Mouse (Mus musculus) ovary, adult 2 months (tissue): ENCODE data around the gene Ramp2. TPM values are rescaled to one million over a fixed set of nuclear protein-coding genes. Genes with fewer than 3 reads are reported as not detected.

Experiments
- polyA plus RNA-seq: library from polyadenylated mRNA; depleted of rRNA; stranded (reverse); fragments of >200 nt; gene quantifications from 2 replicates; pipeline ENCODE4 v1.2.3, GENCODE M21; 2012; rRNA removed

The Ramp2 gene
- 128 and 138 TPM in 2 replicates for polyA plus RNA-seq

GRCm38 (mm10) chr11:101245855-101246701, at the start of gene Ramp2:
Gene Ramp2, plus strand, starts transcription at chr11:101246028.

GRCm38 (mm10) chr11:101226065-101226701, 19.6 kb upstream of the Ramp2 start, which contains the start of gene Ezh1:
Gene Ezh1, minus strand, starts transcription at chr11:101226463.

GRCm38 (mm10) chr11:101253613-101254389, 8.0 kb downstream of the Ramp2 start, which contains the start of gene Vps25:
Gene Vps25, plus strand, starts transcription at chr11:101253707.

GRCm38 (mm10) chr11:101259948-101260825, 14.4 kb downstream of the Ramp2 start, which contains the start of gene Wnk4:
Gene Wnk4, plus strand, starts transcription at chr11:101260567.

GRCm38 (mm10) chr11:101278223-101279192, 32.7 kb downstream of the Ramp2 start, which contains the start of the genes Cntd1 and Coa3:
Gene Cntd1, plus strand, starts transcription at chr11:101279012.
Gene Coa3, minus strand, starts transcription at chr11:101279114.

GRCm38 (mm10) chr11:101302004-101302798, 56.4 kb downstream of the Ramp2 start, which contains the start of gene Becn1:
Gene Becn1, minus strand, starts transcription at chr11:101302286.

Other genes with a start within 250 kb of the Ramp2 start
- gene Atp6v0a1, start 236.6 kb upstream of the Ramp2 start, polyA plus RNA-seq: 61.8 and 84.5 TPM in 2 replicates
- 124 and 125 TPM in 2 replicates for gene Naglu, start 176.0 kb upstream of the Ramp2 start, polyA plus RNA-seq
- 267 and 378 TPM in 2 replicates for gene Hsd17b1, start 167.6 kb upstream of the Ramp2 start, polyA plus RNA-seq
- gene Coasy, start 163.5 kb upstream of the Ramp2 start, polyA plus RNA-seq: 122 and 140 TPM in 2 replicates
- gene Mlx, start 158.8 kb upstream of the Ramp2 start, polyA plus RNA-seq: 23.9 and 36.2 TPM in 2 replicates
- 1.7 and 2.1 TPM in 2 replicates for gene Psmc3ip, start 150.6 kb upstream of the Ramp2 start, polyA plus RNA-seq
- 59.4 and 75.1 TPM in 2 replicates for gene Retreg3, start 126.1 kb upstream of the Ramp2 start, polyA plus RNA-seq
- 11.5 and 16.8 TPM in 2 replicates for gene Tubg1, start 126.1 kb upstream of the Ramp2 start, polyA plus RNA-seq
- gene Tubg2, start 90.1 kb upstream of the Ramp2 start, polyA plus RNA-seq: 8.2 and 11.3 TPM in 2 replicates
- 12.6 and 13.4 TPM in 2 replicates for gene Cntnap1, start 75.5 kb upstream of the Ramp2 start, polyA plus RNA-seq
- gene Plekhh3, start 74.7 kb upstream of the Ramp2 start, polyA plus RNA-seq: 89.1 and 109 TPM in 2 replicates
- gene Ccr10, start 70.6 kb upstream of the Ramp2 start, polyA plus RNA-seq: 0.78 and 0.87 TPM in 2 replicates
- 33.7 and 37.5 TPM in 2 replicates for gene Ezh1, start 19.6 kb upstream of the Ramp2 start, polyA plus RNA-seq
- gene Vps25, start 7.7 kb downstream of the Ramp2 start, polyA plus RNA-seq: 49.4 and 63.9 TPM in 2 replicates
- gene Wnk4, start 14.5 kb downstream of the Ramp2 start, polyA plus RNA-seq: 11.7 and 13.1 TPM in 2 replicates
- gene Cntd1, start 33.0 kb downstream of the Ramp2 start, polyA plus RNA-seq: 0.13 and 0.33 TPM in 2 replicates
- 236 and 502 TPM in 2 replicates for gene Coa3, start 33.1 kb downstream of the Ramp2 start, polyA plus RNA-seq
- 129 and 200 TPM in 2 replicates for gene Becn1, start 56.3 kb downstream of the Ramp2 start, polyA plus RNA-seq
- gene Psme3, start 70.2 kb downstream of the Ramp2 start, polyA plus RNA-seq: 45.8 and 60.3 TPM in 2 replicates
- 9.2 and 10.4 TPM in 2 replicates for gene Aoc2, start 79.0 kb downstream of the Ramp2 start, polyA plus RNA-seq
- gene Aoc3, start 84.6 kb downstream of the Ramp2 start, polyA plus RNA-seq: 104 and 107 TPM in 2 replicates
- 0.10 and 0.18 TPM in 2 replicates for gene G6pc, start 121.5 kb downstream of the Ramp2 start, polyA plus RNA-seq
- 29.9 and 36.8 TPM in 2 replicates for gene Aarsd1, start 171.6 kb downstream of the Ramp2 start, polyA plus RNA-seq
- gene Gm27029, start 178.8 kb downstream of the Ramp2 start, polyA plus RNA-seq: 0.37 and 0.47 TPM in 2 replicates
- gene Rundc1, start 179.1 kb downstream of the Ramp2 start, polyA plus RNA-seq: 29.4 TPM in 2 replicates
- gene Ptges3l, start 179.3 kb downstream of the Ramp2 start, polyA plus RNA-seq: 3.0 and 3.7 TPM in 2 replicates
- gene Rpl27, start 196.3 kb downstream of the Ramp2 start, polyA plus RNA-seq: 502 and 570 TPM in 2 replicates
- gene Ifi35, start 202.4 kb downstream of the Ramp2 start, polyA plus RNA-seq: 34.0 and 41.4 TPM in 2 replicates
- 51.3 and 74.9 TPM in 2 replicates for gene Rnd2, start 219.0 kb downstream of the Ramp2 start, polyA plus RNA-seq
- gene Vat1, start 220.2 kb downstream of the Ramp2 start, polyA plus RNA-seq: 177 and 199 TPM in 2 replicates